Mouse (Mus musculus) left cerebral cortex, adult 8-10 months (tissue): Measurements from ENCODE around the gene Fam118b. TPM values are rescaled to one million over a fixed set of nuclear protein-coding genes. Genes with fewer than 3 reads are reported as not detected.

ENCODE experiments used
- DNase-seq, 2 experiments: peaks; one replicate each; pipeline ENCODE4 v3.0.0; 2022; ENCODE audit warnings: low spot score in 2 of 2
- total RNA-seq, 4 experiments: library from RNA; stranded (reverse); gene quantifications; 2 replicates each; pipeline ENCODE4 v1.2.4; 2022

Gene Fam118b
- 10 to 100 TPM; 20.2 to 23.0 (median 21.7) TPM for total RNA-seq

DNA sequence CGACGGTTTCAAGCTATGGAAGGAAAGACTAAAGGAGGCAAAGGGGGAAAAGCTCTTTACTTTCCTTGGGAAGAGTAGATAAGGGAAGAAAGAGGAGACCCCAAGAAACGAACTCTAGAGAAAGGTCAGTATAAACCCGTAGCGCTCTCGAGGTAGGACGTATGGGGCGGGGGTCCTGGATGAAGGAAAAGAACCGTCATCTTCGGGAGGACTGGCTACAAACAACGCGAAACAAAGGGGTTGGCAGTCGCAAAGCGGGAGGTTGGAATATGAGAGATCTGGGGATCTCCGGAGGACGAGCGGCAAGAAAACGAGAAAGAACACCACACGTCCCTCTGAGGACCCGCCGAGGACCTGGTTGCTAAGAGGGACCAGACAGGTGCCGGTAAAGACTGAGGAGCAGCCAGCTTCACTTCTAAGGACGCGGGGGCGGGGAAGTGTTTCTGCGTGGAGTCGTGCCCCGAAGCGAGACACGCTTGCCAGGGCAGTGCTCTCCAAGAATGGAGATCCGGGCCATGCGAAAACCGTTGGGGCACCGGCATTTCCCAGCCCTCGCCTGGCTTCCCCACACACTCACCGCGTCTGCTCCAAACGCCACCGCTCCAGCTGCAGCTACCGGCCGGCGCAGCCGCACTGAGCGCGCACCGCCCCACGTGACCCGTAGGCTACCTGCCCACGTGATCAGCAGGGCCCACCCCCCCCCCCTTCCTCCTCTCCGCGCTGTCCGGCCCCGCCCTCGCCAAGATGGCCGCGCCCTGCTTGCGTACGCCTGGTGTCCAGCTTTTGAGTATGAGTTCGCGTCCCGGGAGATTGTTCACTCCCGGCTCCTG is at the start of gene Fam118b, which contains the start of gene Rpusd4:
Gene Fam118b, minus strand, starts transcription at position 660 of the 830 bp plus-strand sequence.
Gene Rpusd4, plus strand, starts transcription at position 720 of the 830 bp plus-strand sequence.
- DNase-seq, result peak; percentile 83 to 91

DNA sequence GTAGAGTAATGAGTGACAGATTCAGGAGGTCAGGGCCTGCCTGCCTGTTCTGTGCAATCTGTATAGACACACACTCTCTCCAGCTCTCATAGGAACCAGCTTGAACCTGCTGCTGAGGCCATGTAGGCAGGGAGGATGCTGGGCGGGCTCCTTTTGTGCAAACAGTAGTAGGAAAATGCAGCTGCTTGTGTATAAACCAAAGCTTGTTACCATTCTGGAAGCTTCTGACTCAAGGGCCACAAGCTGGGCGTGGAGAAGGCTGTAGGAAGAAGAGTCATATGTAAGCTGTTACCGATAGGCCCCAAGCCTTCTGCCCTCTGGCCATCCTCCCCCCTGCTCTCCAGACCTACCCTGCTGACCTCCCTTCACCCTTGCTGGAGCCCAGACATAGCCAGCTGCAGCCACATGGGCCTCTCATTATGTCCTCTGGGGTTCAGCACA is 49.2 kb upstream of the Fam118b start:
- DNase-seq, result no peak

- no peak for DNase-seq
Measured at GRCm38 (mm10) chr9:35314254-35314653, 46.6 kb upstream of the Fam118b start.

DNA sequence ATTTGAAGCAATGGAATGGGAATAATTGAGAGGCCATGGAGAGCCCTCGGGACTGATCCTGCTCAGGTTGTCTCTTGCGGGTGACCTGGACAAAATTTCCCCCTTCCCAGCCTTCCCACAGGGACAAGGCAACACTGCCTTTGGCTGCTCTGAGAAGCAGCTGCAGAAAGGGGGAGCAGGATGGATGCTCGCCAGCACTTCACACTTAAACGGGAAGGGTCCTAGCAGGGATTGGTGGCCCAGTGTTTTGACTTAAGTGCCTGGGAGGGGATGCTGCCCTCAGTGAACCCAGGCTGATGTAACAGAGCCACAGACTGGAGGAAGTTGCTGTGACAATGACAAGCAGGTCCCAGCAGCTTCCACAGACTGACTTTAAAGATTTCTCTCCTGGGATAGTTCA is 46.0 kb upstream of the Fam118b start:
- DNase-seq, result no peak

- no peak for DNase-seq
Measured at GRCm38 (mm10) chr9:35312516-35312915, 44.9 kb upstream of the Fam118b start.

- DNase-seq, result no peak
Measured at GRCm38 (mm10) chr9:35310377-35310776, 42.8 kb upstream of the Fam118b start.

DNA sequence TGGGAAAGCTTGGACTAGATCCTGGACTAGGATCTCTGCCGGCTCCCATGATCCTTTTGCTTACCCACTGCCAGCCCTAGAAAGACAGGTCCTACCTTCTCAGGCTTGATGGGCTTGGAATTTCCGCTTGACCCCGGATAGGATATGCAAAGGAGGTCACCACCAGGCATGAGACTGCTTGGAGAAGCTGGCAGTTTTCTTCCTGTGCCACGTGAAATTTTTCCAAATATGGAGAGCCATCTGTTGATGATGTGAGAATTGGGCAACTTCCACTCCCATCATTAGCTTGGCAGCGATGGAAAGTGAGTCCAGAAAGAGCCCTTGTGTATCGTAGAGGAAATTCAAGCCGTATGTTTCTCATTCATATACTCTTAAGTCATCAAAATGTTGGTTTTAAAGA is 39.9 kb upstream of the Fam118b start:
- no peak for DNase-seq

DNA sequence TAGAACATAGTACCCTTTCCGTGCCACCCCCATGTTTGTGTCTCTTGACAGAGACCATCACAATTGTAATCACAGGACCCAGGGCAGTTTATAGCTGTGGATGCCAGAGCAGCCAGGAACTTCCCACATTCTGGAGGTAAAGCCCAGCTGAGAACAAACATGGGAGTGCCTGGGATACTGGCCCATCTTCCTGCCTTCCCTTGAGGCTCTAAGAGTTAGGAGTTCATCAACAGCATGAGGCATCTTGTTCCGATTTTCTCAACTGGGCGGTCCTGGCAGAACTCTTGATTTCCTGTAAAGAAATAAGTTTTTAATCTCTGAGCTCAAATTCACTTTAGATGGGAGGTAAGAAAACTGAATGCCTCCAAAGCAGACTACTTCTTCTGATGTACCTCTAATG is 34.6 kb upstream of the Fam118b start:
- no peak for DNase-seq

GRCm38 (mm10) chr9:35297791-35298190 is 30.2 kb upstream of the Fam118b start:
- DNase-seq, result no peak

- DNase-seq, result no peak
Measured at GRCm38 (mm10) chr9:35293465-35293864, 25.9 kb upstream of the Fam118b start.

GRCm38 (mm10) chr9:35290916-35291315 is 23.3 kb upstream of the Fam118b start:
- no peak for DNase-seq

DNA sequence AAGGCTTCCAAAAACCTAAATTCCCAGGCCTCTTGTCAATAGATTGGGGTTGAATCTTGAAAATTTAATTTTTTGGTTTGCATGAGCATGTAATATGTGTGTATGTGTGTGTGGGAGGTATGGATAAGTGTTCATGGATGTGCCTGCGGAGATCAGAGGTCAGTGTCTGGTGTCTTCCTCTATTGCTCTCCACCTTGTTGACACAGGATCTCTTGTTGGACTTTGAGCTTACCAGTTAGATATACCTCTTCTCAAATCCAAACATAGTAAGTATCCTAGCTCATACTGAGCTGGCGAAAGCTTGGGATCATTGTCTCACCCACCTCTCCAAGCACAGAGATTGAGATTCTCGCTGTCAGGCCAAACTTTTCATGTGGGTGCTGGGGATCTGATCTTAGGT is 22.8 kb upstream of the Fam118b start:
- no peak for DNase-seq

DNA sequence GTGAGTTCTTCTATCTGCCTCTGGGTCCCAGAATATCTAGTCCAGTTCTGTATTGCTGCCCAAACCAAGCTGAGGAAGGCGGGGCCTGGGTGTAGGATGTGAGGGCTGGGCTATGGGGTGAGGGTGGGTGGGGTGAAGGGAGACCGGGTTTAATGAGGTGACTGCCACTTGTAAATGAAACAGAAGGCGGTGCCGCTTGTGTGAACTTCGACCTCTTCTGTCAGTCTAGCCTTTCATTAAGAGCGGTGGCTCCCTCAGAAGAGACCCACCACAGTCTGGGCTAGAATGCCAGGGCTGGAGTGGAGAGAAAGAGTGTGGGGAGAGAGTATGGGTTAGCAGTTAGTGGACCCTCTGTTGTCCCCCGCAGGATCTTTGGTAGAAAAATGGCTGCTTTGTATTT is 22.4 kb upstream of the Fam118b start:
- no peak for DNase-seq

DNA sequence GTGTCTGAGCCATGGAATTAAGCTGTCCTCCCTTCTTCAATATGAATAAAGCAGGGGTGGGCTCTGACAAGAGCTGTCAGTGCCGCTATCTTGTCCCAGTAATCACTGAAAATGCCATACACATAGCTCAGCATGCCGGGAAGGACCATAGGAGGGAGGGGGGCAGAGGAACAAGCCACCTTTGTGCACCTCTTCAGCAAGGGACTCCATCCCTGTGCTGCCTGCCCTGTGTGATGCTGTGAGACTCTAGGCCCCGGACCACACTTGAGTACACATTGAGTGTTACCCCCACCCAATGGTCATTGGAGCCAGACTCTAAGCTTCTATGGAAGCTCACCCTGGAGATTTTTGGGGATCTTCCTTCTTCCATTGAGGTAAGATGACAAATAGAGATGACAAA is 18.7 kb upstream of the Fam118b start:
- no peak for DNase-seq

DNA sequence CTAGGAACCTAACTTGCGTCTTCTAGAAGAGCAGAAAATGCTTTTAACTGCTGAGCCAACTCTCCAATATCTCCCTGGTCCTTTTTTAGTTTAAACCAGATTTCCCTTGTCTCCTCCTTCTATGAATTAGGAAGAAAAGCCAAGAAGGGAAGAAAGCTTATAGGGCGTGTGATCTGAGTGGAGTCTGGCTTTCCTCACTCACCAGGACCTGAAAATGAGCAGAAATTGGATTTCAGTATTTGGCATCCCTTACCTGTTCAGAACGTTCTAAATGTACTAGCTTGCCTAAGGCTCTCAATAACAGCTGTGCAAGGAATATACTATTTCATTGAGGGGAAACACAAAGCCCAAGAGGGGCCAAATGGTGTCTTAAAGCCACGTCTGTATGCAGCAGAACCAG is 16.7 kb upstream of the Fam118b start:
- no peak for DNase-seq

DNA sequence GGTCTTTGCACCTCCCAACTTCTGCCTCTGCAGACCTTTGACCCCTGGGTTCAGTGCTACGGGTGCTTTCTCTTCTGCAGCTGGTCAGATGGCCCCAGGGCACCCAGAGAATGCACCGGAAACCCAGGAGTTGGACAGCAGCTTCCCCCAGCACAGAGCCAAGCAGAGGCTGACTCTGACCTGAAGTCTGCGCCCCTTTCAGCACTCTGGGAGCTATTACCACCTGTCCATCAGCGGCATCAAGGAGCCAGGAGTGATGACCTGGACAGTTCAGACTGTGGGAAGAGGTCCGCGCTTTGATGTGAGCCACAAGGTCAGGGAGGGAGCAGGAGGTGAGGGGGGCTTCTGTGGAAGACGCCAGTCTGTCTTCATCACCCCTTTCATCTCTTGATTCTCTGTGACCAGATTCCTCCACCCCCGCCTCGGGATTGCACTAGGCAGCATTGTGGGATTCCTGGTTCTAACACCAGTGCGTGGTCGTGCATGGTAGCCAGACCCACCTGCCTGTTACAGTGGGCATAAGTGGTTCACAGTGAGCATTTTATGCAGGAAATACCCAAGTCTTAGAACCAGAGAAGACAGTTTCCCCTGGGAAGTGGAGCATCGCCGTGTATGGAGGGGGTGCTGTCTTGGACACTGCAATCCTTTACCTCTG is 15.9 kb upstream of the Fam118b start:
- no peak for DNase-seq

GRCm38 (mm10) chr9:35282851-35283200 is 15.2 kb upstream of the Fam118b start:
- no peak for DNase-seq

DNA sequence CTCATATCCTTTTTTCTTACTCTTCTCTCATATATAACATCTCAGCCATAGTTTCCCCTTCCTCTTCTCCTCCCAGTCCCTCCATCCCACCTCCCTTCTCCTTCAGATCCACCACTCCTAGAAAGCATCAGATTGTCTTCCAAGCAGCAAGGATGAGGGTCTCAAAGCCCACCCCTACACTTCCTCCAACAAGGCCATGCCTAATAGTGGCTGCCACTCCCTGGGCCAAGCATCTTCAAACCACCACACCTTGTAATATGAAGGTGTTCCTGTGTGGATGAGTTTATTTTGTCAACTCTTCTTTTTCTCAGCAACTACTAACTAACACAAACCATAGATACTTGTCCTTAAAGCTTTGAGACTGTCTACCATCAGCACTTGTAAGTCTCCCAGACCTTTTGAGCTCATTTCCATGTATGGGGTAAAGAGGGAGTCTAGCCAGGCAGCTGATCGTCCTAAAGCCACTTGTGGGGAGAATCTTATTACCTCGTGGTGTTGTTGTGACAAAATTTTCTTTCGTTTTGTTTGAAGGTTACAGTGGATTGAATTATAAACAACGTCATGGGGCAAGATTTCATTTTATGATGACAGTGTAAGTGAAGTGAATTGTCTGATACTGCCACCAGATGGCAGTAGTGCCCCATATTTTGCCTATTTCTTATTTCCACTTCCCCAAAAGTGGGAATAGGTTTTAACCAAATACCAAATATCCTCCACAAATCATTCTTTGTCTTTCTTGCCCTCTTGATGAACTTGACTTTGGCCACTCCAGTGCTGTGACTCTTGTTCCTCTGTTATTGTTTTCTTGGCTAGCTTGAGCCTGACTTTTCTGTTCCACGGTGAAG is 14.6 kb upstream of the Fam118b start:
- peak; percentile 14 to 20 for DNase-seq

GRCm38 (mm10) chr9:35278451-35278850 is 10.8 kb upstream of the Fam118b start:
- no peak for DNase-seq

GRCm38 (mm10) chr9:35277855-35278365 is 10.3 kb upstream of the Fam118b start:
- no peak for DNase-seq

- peak; percentile 14 to 28 for DNase-seq
Measured at GRCm38 (mm10) chr9:35267976-35268715, 541 bp upstream of the Fam118b start.
